ENCODE assay signal across 10 mouse cellular contexts in genomic region chr8:34731096-34731999, GRCm38 (mm10).
DNase-seq lines count a peak whose midpoint lies in the region; ATAC-seq and TF ChIP-seq lines count a peak whose summit lies in the region.
"Had no signal": no experiment of that assay in that cellular context is flagged by ENCODE, and none has a peak within 500 bp of the region (broad histone marks: within the 10 kb centered on the region; RNA-seq: fewer than 3 reads in every experiment).

No protein-coding gene starts in this region.

- H3K4me3 ChIP-seq in forebrain, embryonic 14.5 days (ENCODE audit: low read depth, low read length) = no peak overlapping the region
- H3K4me3 ChIP-seq in midbrain, embryonic 14.5 days (replicated peaks; ENCODE audit: low read depth, low read length) = no peak overlapping the region
- H3K4me3 ChIP-seq: stomach, embryonic 15.5 days had no signal

- intact Hi-C loops in left cerebral cortex, postnatal 14 days (cut with DNase I) = no loop called here

- H3K27ac ChIP-seq in forebrain, embryonic 14.5 days (ENCODE audit: low read depth, low read length) = peak overlapping the region; percentile 41; the same call in 1 of the 2 replicates
- no peak overlapping the region for H3K27ac ChIP-seq in midbrain, embryonic 14.5 days (replicated peaks; ENCODE audit: low read depth, low read length)
- H3K27ac ChIP-seq: stomach, embryonic 15.5 days had no signal

- peak; percentile 92 for ATAC-seq in forebrain, embryonic 14.5 days
- no peak; the same call in 1 of the 2 replicates for ATAC-seq in midbrain, embryonic 14.5 days (ENCODE audit: low FRiP score, low TSS enrichment)

- H3K27me3 ChIP-seq in forebrain, embryonic 14.5 days (replicated peaks; ENCODE audit: control insufficient read depth, insufficient read depth, low read length) = no peaks in the 10 kb centered on the region
- no peaks in the 10 kb centered on the region for H3K27me3 ChIP-seq in midbrain, embryonic 14.5 days (ENCODE audit: control insufficient read depth, insufficient read depth, low read length)
- H3K27me3 ChIP-seq: stomach, embryonic 15.5 days had no signal

- no peak overlapping the region for H3K9ac ChIP-seq in forebrain, embryonic 14.5 days (ENCODE audit: low read length)
- H3K9ac ChIP-seq in midbrain, embryonic 14.5 days (replicated peaks; ENCODE audit: low read length) = no peak overlapping the region
- H3K9ac ChIP-seq: stomach, embryonic 15.5 days had no signal

- no peaks in the 10 kb centered on the region; the same call in 1 of the 2 replicates for H3K4me1 ChIP-seq in forebrain, embryonic 14.5 days (ENCODE audit: control insufficient read depth, insufficient read depth, low read length)
- H3K4me1 ChIP-seq in midbrain, embryonic 14.5 days (ENCODE audit: control insufficient read depth, insufficient read depth, low read length) = peaks cover 8% of the 10 kb centered on the region; the same call in 1 of the 2 replicates
- H3K4me1 ChIP-seq: stomach, embryonic 15.5 days had no signal

- no peaks in the 10 kb centered on the region for H3K36me3 ChIP-seq in forebrain, embryonic 14.5 days (ENCODE audit: control insufficient read depth, insufficient read depth, low read length)
- H3K36me3 ChIP-seq in midbrain, embryonic 14.5 days (ENCODE audit: control insufficient read depth, insufficient read depth, low read length) = no peaks in the 10 kb centered on the region
- H3K36me3 ChIP-seq: stomach, embryonic 15.5 days had no signal

- no peak for TF ChIP-seq CTCF in brain, embryonic 14.5 days (IDR thresholded peaks at IDR 0.05; ENCODE audit: borderline replicate concordance, extremely low read depth, insufficient read depth, insufficient read length)

- peak; percentile 55 for DNase-seq in heart, adult 11 months
- no peak for DNase-seq in heart, adult 8-10 months (ENCODE audit: low spot score)
- DNase-seq in brain, embryonic 14.5 days (ENCODE audit: low read depth) = peak; percentile 88
- peak; percentile 80 for DNase-seq in forebrain, embryonic 14.5 days (ENCODE audit: low spot score)
- peak; percentile 53 for DNase-seq in midbrain, embryonic 14.5 days
- DNase-seq in gastrocnemius, postnatal 25 days = no peak
- no peak for DNase-seq in layer of hippocampus, adult 18-20 months (ENCODE audit: low spot score in 2 of 2)
- no peak for DNase-seq in left cerebral cortex, postnatal 14 days (ENCODE audit: low spot score in 2 of 2)
- DNase-seq: adrenal gland, postnatal 14 days had no signal

- peak overlapping the region; percentile 35 for H3K4me2 ChIP-seq in forebrain, embryonic 14.5 days (ENCODE audit: low read length)
- H3K4me2 ChIP-seq in midbrain, embryonic 14.5 days (ENCODE audit: low read length) = peak overlapping the region; percentile 34
- H3K4me2 ChIP-seq: stomach, embryonic 15.5 days had no signal

- 20% methylated on average over 12 of the region's 12 CpGs for WGBS in forebrain, embryonic 14.5 days
- 28% methylated on average over 12 of the region's 12 CpGs for WGBS in midbrain, embryonic 14.5 days

- TF ChIP-seq POLR2A in brain, embryonic 14.5 days (IDR thresholded peaks at IDR 0.05; ENCODE audit: borderline replicate concordance, extremely low read depth, insufficient read depth, insufficient read length, poor library complexity, severe bottlenecking) = no peak

- H3K9me3 ChIP-seq in forebrain, embryonic 14.5 days (replicated peaks; ENCODE audit: control insufficient read depth, low read length) = no peaks in the 10 kb centered on the region
- no peaks in the 10 kb centered on the region for H3K9me3 ChIP-seq in midbrain, embryonic 14.5 days (ENCODE audit: control insufficient read depth, low read length)
- H3K9me3 ChIP-seq: stomach, embryonic 15.5 days had no signal

Comparison
In these comparisons a context has a peak if more than half of its experiments do, and no peak if none do; other contexts are left out.
1. DNase-seq: peak in heart, adult 11 months (single experiment), brain, embryonic 14.5 days (single experiment), forebrain, embryonic 14.5 days (single experiment) and midbrain, embryonic 14.5 days (single experiment); none in heart, adult 8-10 months (single experiment), gastrocnemius, postnatal 25 days (single experiment), layer of hippocampus, adult 18-20 months (0 of 2) and left cerebral cortex, postnatal 14 days (0 of 2).